Mouse (Mus musculus) mature B cell (primary cell): ENCODE measurements around the gene Qsox1.

Experiments used
- in situ Hi-C: fragments of 300-500 bp; cut with MboI; formaldehyde crosslinking; loops from 2 replicates; pipeline ENCODE4 v1.14.3; 2019

Gene Qsox1

GRCm38 (mm10) chr1:155801014-155801991 lies 11.4 kb downstream of the Qsox1 start:
- in situ Hi-C loops: no loop called here

- in situ Hi-C loops: no loop called here
Measured at GRCm38 (mm10) chr1:155798000-155798399, 14.7 kb downstream of the Qsox1 start.

DNA sequence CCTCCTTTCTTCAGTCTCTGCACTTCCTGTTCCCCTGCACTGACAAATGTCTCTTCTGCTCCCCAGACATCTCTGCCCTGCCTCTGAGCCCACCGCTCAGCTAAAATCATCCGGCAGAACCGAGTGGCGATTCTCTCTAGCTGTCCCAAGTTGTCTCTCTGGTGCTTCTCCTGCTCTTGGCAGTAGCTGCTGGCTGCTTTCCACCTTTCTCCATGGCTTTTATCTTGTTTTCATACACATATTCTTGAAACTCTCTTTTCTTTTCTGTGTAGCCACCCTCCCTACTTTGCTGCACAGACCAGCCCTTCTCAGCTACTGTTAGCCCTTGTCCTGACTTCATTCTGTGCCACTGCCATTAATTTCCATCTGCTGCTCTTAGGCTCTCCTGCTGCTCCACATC lies 15.3 kb downstream of the Qsox1 start:
- in situ Hi-C loops: no loop called here

DNA sequence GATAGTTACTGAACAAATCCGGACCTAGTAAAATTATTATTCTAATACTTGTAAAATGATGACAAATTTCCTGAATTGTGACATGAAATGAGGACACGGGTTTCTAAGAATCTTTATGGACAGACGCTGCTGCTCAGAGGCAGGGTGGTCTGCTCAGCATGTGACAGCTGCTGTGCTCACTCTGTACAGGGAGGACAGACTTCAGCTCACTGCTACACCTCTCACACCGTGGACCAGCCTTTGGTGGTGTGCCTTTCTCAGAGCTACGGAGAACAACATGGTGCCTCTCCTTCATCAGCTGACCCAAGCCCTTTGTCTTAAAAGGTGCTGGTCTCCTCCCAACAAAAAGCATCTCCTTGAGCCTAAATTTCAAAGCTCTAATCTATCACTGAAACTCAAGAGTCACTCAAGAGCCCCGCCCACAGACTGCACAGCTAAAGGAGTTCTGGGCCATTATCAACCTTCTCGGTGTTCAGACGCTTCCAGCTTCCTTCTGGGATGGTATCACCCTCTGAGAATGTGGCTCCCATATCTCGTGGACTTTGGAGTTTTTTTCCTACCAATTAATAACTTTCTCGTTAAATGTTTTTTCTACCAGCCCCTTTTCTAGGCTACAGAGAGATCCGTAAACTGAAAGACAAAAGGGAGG lies 15.8 kb downstream of the Qsox1 start:
- in situ Hi-C loops: no loop called here

- in situ Hi-C loops: no loop called here
Measured at GRCm38 (mm10) chr1:155795791-155796233, 16.9 kb downstream of the Qsox1 start.

DNA sequence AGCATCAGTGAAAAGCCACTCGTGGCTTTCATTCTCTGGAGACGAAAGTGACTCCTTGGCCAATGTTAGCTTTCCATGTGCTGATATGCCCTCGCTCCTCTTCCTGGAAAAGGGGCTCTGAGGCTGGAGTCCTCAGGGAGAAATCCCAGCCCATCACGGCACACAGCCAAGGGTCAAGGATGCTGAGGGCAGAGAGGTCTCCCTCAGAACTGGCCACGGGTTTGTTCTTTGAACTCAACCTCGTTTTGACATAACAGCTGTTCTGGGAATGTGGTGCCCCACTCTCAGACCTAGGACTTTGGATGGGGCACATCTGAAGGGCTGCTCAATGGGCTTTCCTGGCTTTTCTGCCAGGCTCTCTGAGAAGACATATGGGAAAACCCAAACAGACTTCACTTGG lies 17.8 kb downstream of the Qsox1 start:
- in situ Hi-C loops: no loop called here

DNA sequence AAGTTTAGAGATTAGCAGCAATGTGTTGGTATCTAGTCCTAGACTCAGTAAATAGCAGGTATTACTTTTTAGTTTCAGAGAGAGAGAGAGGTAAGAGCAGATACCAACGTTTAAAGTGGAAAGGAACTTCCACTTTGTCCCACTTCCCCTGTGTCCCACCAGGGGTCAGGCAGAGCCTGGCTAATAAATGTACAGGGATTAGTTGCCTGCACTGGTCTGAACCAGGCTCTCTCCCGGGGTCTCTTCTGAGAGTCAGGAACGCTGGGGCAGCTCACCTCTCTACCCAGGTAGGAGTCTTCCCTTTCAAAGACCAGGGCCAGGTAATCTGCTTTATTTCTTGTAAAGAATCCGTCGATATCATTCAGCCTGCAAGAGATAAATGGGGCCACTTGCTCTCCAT lies 20.8 kb downstream of the Qsox1 start:
- in situ Hi-C loops: no loop called here

GRCm38 (mm10) chr1:155790111-155790974 lies 22.3 kb downstream of the Qsox1 start:
- in situ Hi-C loops: no loop called here

DNA sequence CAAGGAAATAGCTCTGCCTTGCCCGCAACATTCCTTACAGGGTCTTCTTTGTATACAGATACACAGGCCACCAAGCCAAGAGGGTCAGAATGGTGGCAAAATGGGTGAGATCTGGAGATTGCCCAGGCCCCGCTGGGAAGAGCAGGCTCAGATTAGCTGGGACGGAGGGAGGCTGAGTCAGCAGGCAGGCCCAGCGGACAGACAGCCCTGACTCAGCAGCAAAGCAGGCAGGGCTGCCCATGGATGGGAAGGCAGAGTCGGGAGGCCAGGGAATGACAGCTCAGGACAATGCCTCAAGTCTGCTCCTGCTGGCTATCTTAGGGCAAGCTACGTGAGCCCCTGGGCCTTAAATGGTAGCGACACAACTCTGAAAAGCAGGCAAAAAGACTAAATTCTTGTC lies 26.8 kb downstream of the Qsox1 start:
- in situ Hi-C loops: no loop called here

- in situ Hi-C loops: no loop called here
Measured at GRCm38 (mm10) chr1:155784343-155785205, 28.1 kb downstream of the Qsox1 start.

- in situ Hi-C loops: no loop called here
Measured at GRCm38 (mm10) chr1:155782382-155782781, 30.3 kb downstream of the Qsox1 start.

DNA sequence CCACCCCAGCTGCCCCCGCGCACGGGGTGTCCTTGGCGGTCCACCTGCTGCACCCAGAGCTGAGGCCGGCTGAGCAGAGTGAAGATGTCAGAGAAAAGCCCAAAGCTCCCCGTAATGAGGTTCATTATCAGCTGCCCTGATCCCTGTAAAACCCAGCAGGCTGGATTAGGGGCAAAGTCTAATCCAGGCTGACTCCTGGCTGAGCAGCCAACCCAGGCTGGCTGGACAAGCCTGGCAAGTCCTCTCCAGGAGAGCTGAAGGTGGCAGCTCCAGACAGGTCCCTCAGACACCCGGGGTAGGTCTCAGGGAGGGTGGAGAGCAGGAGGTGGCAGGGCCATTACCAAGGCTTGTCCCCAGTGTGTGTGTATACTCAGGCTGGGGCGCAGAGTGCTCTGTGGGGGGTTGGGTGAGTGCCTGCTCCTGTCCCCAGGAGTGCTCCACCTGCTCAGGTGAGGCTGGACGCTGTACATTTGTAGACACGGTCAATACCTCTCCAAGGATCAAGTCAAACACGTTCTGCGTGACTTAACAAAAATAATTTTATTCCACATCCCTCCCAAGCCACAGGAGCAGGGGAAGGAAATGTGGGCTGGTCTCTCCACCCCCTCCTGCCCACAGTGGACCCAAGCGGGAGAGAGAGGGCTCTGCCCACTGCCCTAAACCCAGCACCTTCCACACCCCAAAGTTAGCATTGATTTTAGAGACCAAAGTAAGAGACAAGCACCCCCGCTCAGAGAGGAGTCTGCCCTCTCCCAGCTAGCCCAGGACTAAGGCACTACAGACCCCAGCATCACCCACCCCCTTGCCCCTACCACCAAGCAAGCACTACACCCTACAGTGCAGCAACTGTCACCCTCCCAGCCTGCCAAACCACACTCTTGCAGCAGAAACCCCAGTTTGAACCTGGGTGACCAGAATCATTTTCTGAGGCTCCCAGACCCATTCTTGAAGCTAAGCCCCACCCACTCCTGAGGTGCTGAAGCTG lies 34.8 kb downstream of the Qsox1 start:
- in situ Hi-C loops: no loop called here

DNA sequence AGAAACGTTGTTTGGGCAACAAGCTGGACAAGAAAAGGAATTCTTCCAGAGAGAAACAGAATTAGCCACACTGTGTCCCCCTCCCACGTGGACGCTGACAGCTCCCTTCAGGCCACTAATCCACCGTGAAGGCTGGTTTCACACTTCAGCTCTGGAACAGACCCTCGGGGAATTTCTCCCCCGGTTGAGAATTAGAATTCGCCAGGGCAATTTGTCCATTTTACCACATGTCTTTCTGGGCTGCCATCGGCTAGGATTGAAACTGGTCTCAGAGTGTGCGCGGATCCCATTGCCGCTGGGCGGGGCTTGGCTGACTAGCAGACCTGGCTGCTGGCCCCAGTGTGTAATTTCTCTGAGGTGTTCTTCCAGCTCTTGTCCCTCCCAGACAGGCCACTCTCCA lies 53.5 kb downstream of the Qsox1 start:
- in situ Hi-C loops: no loop called here

GRCm38 (mm10) chr1:155758711-155759110 lies 54.0 kb downstream of the Qsox1 start:
- in situ Hi-C loops: no loop called here

DNA sequence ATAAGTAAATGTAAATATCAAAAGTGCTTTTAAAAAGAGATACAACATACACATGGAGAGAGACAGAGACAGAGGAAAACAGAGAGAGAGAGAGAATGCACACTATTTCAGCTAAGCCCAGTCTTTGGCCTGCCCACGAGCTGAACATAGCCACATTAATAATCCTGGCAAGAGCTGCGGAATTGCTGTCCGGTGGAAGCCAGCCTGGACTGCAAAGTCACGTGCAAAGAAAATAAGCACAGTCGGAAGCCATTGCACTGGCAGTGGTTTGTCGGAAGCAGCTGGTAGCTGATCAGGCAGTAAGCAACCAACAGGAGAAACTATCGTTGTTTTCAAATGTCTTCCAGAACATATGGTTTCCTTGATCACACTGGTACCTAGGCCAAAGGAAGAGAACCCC lies 55.1 kb downstream of the Qsox1 start:
- in situ Hi-C loops: no loop called here

- in situ Hi-C loops: no loop called here
Measured at GRCm38 (mm10) chr1:155753411-155753810, 59.3 kb downstream of the Qsox1 start.

- in situ Hi-C loops: no loop called here
Measured at GRCm38 (mm10) chr1:155751484-155752255, 61.0 kb downstream of the Qsox1 start, which contains the start of gene Lhx4. Gene Lhx4, minus strand, starts transcription at chr1:155751684.

- in situ Hi-C loops: no loop called here
Measured at GRCm38 (mm10) chr1:155750517-155751178, 62.0 kb downstream of the Qsox1 start.
